Mouse (Mus musculus): Measurements from ENCODE around the gene Rap1gap. TPM values are rescaled to one million over a fixed set of nuclear protein-coding genes. Genes with fewer than 3 reads are reported as not detected.

The Rap1gap gene
- polyA plus RNA-seq, 1 experiment from 2014 or later, result 59.1 TPM

DNA sequence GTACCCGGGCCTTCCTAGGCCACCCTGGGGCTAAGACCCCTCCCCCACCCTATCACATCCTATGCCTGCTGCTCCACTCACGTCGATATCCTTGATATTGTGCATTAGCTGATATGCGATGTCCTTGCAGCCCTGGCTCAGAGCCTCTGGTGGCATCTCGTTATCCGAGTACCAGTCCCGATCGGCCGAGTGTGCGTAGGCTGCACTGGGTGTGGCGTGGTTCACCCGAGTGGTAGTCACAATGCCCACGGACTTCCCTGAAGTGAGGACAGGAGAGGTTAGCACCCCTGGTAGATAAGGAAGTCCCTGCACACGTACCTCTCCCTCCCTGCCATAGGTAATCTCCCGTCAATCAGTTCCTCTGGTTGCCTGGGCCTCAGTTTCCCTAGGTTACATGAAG is 87.9 kb downstream of the Rap1gap start:
- Histone ChIP-seq H3K4me3 (replicated peaks) (no peak overlapping the region), H3K9ac (no peak overlapping the region), H3K4me1 (peaks cover 13% of the 10 kb centered on the region), H3K27me3 (replicated peaks) (no peaks in the 10 kb centered on the region), H3K27ac (no peak overlapping the region), H3K4me2 (no peak overlapping the region), H3K9me3 (no peaks in the 10 kb centered on the region), H3K36me3 (no peaks in the 10 kb centered on the region)
- ATAC-seq (ENCODE audit: insufficient read depth, low FRiP score, low read depth), result peak; percentile 35; the same call in 1 of the 2 replicates
- 75% methylated on average over 15 of the region's 15 CpGs for WGBS

DNA sequence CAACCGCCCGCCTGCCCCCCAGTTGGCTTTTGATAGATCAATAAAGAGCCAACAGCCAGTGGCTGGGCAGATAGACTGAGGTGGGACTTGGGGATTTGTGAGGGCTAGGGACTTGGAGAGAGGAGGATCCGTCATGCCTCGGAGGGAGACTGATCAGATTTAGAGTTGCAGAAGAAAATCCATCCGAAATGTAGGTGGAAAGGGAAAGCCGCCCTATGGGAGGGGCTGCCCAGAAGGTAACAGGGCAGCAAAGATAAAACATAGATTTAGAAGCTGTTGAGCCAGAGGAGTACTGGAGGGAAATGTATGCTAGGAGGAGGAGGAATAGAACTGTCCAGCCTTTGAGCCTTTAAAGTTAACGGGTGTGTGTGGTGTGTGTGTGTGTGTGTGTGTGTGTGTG is 88.7 kb downstream of the Rap1gap start:
- Histone ChIP-seq H3K9ac (no peak overlapping the region), H3K4me2 (no peak overlapping the region), H3K4me3 (replicated peaks) (no peak overlapping the region), H3K4me1 (peaks cover 13% of the 10 kb centered on the region), H3K36me3 (no peaks in the 10 kb centered on the region), H3K27ac (no peak overlapping the region), H3K27me3 (replicated peaks) (no peaks in the 10 kb centered on the region), H3K9me3 (no peaks in the 10 kb centered on the region)
- 75% methylated on average over 7 of the region's 7 CpGs for WGBS
- ATAC-seq (ENCODE audit: insufficient read depth, low FRiP score, low read depth), result no peak

DNA sequence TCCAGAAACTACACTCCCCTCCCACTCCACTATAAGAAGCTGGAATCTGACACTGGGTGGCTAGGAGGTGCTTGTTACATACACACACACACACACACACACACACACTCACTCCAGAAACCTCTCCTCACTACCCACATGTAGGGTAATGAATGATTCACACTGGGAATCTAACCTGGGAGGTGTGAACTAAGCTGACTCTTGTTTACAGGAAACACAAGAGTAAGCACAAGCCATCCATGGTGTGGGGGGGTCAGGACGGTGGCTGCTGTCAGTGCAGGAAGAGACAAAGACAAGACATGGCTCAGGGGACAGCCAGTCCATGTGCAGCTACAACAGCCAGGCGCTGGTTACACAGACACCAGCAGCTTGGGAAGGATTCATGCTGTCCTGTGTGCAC is 89.9 kb downstream of the Rap1gap start:
- Histone ChIP-seq H3K9me3 (no peaks in the 10 kb centered on the region), H3K4me1 (peaks cover 13% of the 10 kb centered on the region), H3K27ac (no peak overlapping the region), H3K27me3 (replicated peaks) (no peaks in the 10 kb centered on the region), H3K36me3 (no peaks in the 10 kb centered on the region), H3K4me2 (no peak overlapping the region), H3K9ac (no peak overlapping the region), H3K4me3 (replicated peaks) (no peak overlapping the region)
- no peak for ATAC-seq (ENCODE audit: insufficient read depth, low FRiP score, low read depth)
- WGBS, result 67% methylated on average over 2 of the region's 2 CpGs

DNA sequence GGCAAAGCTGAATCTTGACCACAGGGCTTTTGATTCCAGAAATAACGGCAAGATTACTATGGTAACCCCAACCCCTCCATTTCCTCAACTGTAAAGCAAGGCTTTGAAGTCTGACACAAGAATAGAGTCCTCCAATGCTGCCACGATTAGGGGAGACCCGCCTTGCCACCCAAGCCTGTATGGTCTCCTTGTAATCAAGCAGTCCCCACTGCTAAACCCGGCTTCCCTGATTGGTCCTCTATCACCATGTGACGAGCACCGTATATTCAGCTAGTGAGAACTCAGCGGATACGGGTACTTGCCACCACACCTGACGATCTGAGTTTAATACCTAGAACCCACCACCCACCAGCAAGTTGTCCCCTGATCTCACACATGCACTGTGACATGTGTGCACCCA is 98.4 kb downstream of the Rap1gap start:
- Histone ChIP-seq H3K4me1 (peaks cover 15% of the 10 kb centered on the region), H3K4me3 (replicated peaks) (no peak overlapping the region), H3K9me3 (no peaks in the 10 kb centered on the region), H3K4me2 (no peak overlapping the region), H3K36me3 (no peaks in the 10 kb centered on the region), H3K9ac (no peak overlapping the region), H3K27ac (no peak overlapping the region), H3K27me3 (replicated peaks) (no peaks in the 10 kb centered on the region)
- ATAC-seq (ENCODE audit: insufficient read depth, low FRiP score, low read depth), result no peak
- WGBS, result 85% methylated on average over 9 of the region's 9 CpGs

DNA sequence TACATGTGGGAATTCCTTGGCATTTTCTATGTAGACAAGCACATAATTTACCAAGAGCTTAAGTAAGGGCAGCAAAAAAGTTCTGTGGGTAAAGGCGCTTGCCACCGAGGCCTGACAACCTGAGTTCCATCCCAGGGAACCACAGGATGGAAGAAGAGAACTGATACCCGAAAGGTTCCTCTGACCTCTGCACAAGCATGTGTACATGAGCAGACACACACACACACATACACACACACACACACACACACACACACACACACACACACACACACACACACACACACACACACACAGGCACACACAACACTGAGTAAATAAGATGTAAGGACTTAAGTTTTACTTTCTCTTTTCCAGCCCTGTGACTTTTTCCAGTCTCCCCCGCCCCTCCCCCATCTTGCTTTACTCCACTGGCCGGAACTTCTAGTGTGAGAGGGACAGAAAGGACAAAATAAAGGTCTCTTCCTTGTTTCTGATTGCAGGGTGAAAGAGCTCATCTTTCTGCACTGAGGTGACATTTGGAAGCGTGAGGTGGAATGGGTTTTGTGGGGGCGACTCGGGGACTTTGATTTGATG is 99.5 kb downstream of the Rap1gap start:
- H3K9me3 ChIP-seq, result no peaks in the 10 kb centered on the region
- no peaks in the 10 kb centered on the region for H3K36me3 ChIP-seq
- no peak for ATAC-seq (ENCODE audit: insufficient read depth, low FRiP score, low read depth)
- peaks cover 15% of the 10 kb centered on the region for H3K4me1 ChIP-seq
- H3K4me3 ChIP-seq (replicated peaks), result no peak overlapping the region
- WGBS, result 51% methylated on average over 8 of the region's 8 CpGs
- no peak overlapping the region for H3K4me2 ChIP-seq
- H3K27me3 ChIP-seq (replicated peaks), result no peaks in the 10 kb centered on the region
- H3K9ac ChIP-seq, result no peak overlapping the region
- H3K27ac ChIP-seq, result no peak overlapping the region

DNA sequence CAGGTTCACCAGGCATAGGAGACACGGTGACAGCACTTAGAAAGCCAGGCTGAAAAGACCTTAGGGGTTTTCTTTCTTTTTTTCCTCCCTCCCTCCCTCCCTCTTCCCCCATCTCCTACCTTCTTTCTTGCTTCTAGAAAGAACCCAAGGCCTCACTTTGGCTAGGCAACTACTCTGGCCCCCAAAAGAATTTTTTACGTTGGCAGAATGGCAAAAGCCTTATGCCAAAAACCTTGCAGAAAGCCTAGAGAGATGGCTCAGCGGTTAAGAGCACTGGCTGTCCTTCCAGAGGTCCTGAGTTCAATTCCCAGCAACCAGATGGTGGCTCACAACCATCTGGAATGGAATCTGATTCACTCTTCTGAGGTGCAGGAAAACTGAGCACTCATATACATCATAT is 100.1 kb downstream of the Rap1gap start:
- no peak overlapping the region for H3K9ac ChIP-seq
- no peaks in the 10 kb centered on the region for H3K27me3 ChIP-seq (replicated peaks)
- H3K27ac ChIP-seq, result no peak overlapping the region
- no peaks in the 10 kb centered on the region for H3K36me3 ChIP-seq
- H3K4me1 ChIP-seq, result peaks cover 17% of the 10 kb centered on the region
- no peak for ATAC-seq (ENCODE audit: insufficient read depth, low FRiP score, low read depth)
- 64% methylated on average over 3 of the region's 3 CpGs for WGBS
- H3K4me3 ChIP-seq (replicated peaks), result no peak overlapping the region
- no peak overlapping the region for H3K4me2 ChIP-seq
- H3K9me3 ChIP-seq, result no peaks in the 10 kb centered on the region

DNA sequence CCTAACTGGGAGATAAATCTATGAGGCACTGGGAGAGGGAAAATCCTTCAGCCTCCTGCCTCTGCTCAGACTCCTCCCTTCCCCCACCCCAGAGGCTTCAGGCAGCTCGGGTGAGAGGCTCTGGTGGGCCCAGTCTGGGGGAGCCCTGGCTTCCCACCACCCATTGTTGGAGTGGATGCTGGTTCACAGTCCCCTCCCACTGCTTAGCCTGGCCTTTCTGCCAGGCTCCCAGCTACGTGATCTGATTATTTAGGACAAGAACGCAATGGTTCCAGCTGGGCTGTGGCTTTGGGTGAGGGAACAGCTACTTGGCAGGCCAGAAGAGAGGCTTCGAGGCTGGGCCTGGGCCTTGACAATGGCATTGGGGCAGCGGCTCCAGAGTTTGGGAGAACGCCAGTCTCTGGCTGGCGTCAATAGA is 101.0 kb downstream of the Rap1gap start:
- WGBS, result 40% methylated on average over 7 of the region's 7 CpGs
- H3K36me3 ChIP-seq, result no peaks in the 10 kb centered on the region
- H3K4me3 ChIP-seq (replicated peaks), result no peak overlapping the region
- no peak overlapping the region for H3K4me2 ChIP-seq
- ATAC-seq (ENCODE audit: insufficient read depth, low FRiP score, low read depth), result peak; percentile 69; the same call in 1 of the 2 replicates
- no peak overlapping the region for H3K9ac ChIP-seq
- H3K4me1 ChIP-seq, result peaks cover 20% of the 10 kb centered on the region
- H3K27ac ChIP-seq, result peak overlapping the region; percentile 63
- no peaks in the 10 kb centered on the region for H3K27me3 ChIP-seq (replicated peaks)
- H3K9me3 ChIP-seq, result no peaks in the 10 kb centered on the region

DNA sequence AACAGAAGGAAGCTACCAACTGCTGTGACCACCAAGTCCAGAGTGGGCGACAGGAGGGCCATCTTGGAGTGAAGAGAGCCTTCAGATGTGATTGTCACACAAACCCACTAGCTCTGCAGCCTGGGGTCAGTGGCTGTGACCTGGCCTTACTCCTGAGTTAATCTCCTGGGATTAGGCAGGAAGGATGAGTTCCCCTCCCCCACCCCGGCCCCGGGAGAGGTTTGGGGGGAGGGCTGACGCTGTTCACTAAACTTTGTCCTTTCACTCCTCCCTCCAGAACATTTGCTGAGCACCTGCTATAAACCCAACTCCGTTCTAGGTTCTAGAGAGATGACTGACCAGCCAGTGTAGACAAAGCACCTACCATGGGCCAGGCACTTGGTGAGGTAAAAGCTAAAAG is 101.8 kb downstream of the Rap1gap start:
- 33% methylated on average over 5 of the region's 5 CpGs for WGBS
- Histone ChIP-seq H3K4me2 (no peak overlapping the region), H3K9ac (no peak overlapping the region), H3K4me1 (peaks cover 23% of the 10 kb centered on the region), H3K27me3 (replicated peaks) (no peaks in the 10 kb centered on the region), H3K27ac (no peak overlapping the region), H3K4me3 (replicated peaks) (no peak overlapping the region), H3K9me3 (no peaks in the 10 kb centered on the region), H3K36me3 (no peaks in the 10 kb centered on the region)
- no peak for ATAC-seq (ENCODE audit: insufficient read depth, low FRiP score, low read depth)

DNA sequence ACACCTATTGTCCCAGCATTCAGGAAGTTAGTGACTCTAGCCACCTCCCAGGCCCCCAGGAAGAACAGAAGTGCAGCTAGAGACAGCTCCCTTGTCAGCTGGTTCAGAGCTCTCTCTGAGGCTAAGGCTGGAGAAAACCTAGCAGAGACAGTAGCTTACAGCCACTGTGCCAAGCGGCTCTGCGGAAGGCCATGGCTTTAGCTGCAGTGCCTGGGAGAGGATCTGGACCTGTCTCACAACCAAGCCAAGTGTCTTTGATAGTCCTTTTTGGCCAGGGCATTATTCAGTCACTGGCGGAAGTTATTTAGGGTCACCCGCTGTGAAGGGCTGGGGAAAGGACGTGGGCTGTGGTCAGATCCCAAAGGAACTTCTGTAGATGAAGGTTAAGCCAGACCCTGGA is 103.9 kb downstream of the Rap1gap start:
- H3K9me3 ChIP-seq, result no peaks in the 10 kb centered on the region
- peaks cover 29% of the 10 kb centered on the region for H3K4me1 ChIP-seq
- ATAC-seq (ENCODE audit: insufficient read depth, low FRiP score, low read depth), result no peak
- H3K27ac ChIP-seq, result no peak overlapping the region
- H3K27me3 ChIP-seq (replicated peaks), result no peaks in the 10 kb centered on the region
- no peaks in the 10 kb centered on the region for H3K36me3 ChIP-seq
- H3K4me2 ChIP-seq, result no peak overlapping the region
- no peak overlapping the region for H3K4me3 ChIP-seq (replicated peaks)
- 81% methylated on average over 5 of the region's 5 CpGs for WGBS
- no peak overlapping the region for H3K9ac ChIP-seq

DNA sequence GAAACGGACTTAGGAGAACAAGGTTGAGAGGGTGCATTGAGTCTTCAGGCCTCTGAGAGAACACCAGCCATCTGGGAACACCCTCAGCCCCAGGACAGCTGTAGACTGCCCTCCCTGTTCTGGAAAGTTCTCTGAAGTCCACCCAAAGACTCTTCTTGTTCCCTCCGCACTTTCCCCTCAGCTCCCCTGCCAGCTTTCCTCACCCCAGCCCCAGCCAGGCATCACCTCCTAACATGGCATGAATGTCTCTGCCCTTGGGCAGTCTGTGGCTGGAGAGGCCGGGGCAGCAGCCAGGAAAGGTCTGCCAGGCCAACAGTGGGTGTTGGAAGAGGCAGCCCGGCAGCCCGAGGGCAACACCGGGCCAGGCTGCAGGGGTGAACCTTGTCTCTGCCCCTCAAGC is 104.3 kb downstream of the Rap1gap start:
- WGBS, result 67% methylated on average over 6 of the region's 6 CpGs
- Histone ChIP-seq H3K4me1 (peaks cover 29% of the 10 kb centered on the region), H3K4me2 (no peak overlapping the region), H3K27ac (no peak overlapping the region), H3K4me3 (replicated peaks) (no peak overlapping the region), H3K27me3 (replicated peaks) (no peaks in the 10 kb centered on the region), H3K9ac (no peak overlapping the region), H3K9me3 (no peaks in the 10 kb centered on the region), H3K36me3 (no peaks in the 10 kb centered on the region)
- ATAC-seq (ENCODE audit: insufficient read depth, low FRiP score, low read depth), result no peak

DNA sequence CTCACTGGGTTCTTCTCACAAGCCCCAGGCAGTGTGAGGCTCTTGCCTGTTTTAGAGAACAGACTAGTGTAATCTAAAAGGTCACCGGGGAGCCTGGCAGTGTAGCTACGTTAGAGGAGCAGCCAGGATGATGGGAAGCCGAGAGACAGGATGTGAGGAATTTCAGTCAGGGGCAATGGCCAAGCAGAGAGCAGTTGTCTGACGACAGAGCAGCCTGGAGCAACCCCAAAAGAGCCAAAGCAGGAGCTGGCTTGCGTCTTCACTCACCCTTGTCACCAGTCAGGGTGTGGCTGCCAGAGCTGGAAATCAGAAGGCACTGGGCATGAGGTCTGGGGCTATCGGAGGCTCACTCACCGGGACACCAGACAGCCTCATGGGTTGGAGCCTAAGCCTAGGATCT is 105.1 kb downstream of the Rap1gap start:
- Histone ChIP-seq H3K27me3 (replicated peaks) (no peaks in the 10 kb centered on the region), H3K4me3 (replicated peaks) (no peak overlapping the region), H3K4me1 (peaks cover 29% of the 10 kb centered on the region), H3K27ac (no peak overlapping the region), H3K9ac (no peak overlapping the region), H3K9me3 (no peaks in the 10 kb centered on the region), H3K36me3 (no peaks in the 10 kb centered on the region), H3K4me2 (no peak overlapping the region)
- no peak for ATAC-seq (ENCODE audit: insufficient read depth, low FRiP score, low read depth)
- WGBS, result 42% methylated on average over 7 of the region's 7 CpGs

DNA sequence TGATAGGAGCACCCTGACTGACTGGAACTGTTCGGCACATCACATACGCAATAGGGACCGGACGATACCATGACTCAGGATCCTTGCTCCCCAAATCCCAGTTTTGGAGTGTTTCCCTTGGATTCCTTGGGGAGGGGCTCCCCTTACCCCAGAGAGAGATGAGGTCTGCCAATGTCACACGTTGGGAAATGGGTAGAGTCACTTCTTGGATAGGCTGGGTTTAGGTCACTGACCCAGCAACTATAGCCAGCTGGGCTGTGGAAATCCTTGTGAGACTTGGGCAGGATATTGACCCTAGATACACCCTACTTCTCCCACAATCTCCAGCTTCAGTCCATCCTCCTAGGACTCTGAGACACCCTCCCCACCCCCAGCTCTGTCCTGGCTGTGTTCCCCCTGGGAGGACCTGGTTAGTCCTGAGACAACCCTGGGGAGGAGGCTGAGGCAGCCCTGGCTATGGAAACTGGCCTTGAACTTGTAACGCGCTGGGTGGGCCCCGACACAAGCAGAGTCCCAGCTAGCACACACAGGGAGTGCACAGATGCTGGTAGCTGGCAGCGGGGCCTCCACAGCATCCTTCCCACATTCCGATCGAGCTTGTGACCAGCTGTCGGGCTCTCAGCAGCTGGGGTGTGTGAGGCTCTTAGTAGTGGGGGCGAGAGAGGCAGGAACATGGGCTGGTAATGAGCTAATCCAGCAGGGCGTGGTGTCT is 106.5 kb downstream of the Rap1gap start:
- WGBS, result 50% methylated on average over 14 of the region's 14 CpGs
- peaks cover 18% of the 10 kb centered on the region for H3K4me1 ChIP-seq
- no peak overlapping the region for H3K4me3 ChIP-seq (replicated peaks)
- peak; percentile 49; the same call in 1 of the 2 replicates for ATAC-seq (ENCODE audit: insufficient read depth, low FRiP score, low read depth)
- no peak overlapping the region for H3K27ac ChIP-seq
- H3K27me3 ChIP-seq (replicated peaks), result no peaks in the 10 kb centered on the region
- H3K9ac ChIP-seq, result no peak overlapping the region
- no peak overlapping the region for H3K4me2 ChIP-seq
- H3K36me3 ChIP-seq, result no peaks in the 10 kb centered on the region
- no peaks in the 10 kb centered on the region for H3K9me3 ChIP-seq

Data from stomach, embryonic 15.5 days (tissue).